Mouse (Mus musculus) kidney, postnatal 25 days (tissue): Measurements from ENCODE around the gene Ackr1.
A peak's percentile ranks its signal among the peaks of the same experiment; 100 is the strongest.

Experiments
- DNase-seq, 2 experiments: peaks; one replicate each; pipeline ENCODE4 v3.0.0; 2021; ENCODE audit warnings: mixed read lengths in 2 of 2

The Ackr1 gene

GRCm38 (mm10) chr1:173333312-173334253 is at the start of gene Ackr1:
Gene Ackr1, minus strand, starts transcription at chr1:173333750.
- no peak for DNase-seq

- DNase-seq = no peak
These were observed 47.9 kb upstream of the Ackr1 start for GRCm38 (mm10) chr1:173381436-173381835.

GRCm38 (mm10) chr1:173377380-173378112 is 44.0 kb upstream of the Ackr1 start:
- DNase-seq = peak in 1 of 2 experiments; percentile 33

GRCm38 (mm10) chr1:173374020-173374419 is 40.5 kb upstream of the Ackr1 start:
- no peak for DNase-seq

- no peak for DNase-seq
These were observed 38.0 kb upstream of the Ackr1 start for GRCm38 (mm10) chr1:173371586-173371985.

- DNase-seq = no peak
These were observed 36.9 kb upstream of the Ackr1 start for GRCm38 (mm10) chr1:173370456-173370855.

GRCm38 (mm10) chr1:173369611-173370010 is 36.1 kb upstream of the Ackr1 start:
- DNase-seq = no peak

GRCm38 (mm10) chr1:173367356-173368046 is 34.0 kb upstream of the Ackr1 start, which contains the start of gene Cadm3:
Gene Cadm3, minus strand, starts transcription at chr1:173367695.
- no peak for DNase-seq

GRCm38 (mm10) chr1:173366701-173367355 is 33.3 kb upstream of the Ackr1 start:
- DNase-seq = no peak

- no peak for DNase-seq
These were observed 32.4 kb upstream of the Ackr1 start for GRCm38 (mm10) chr1:173365970-173366409.

- DNase-seq = no peak
These were observed 30.7 kb upstream of the Ackr1 start for GRCm38 (mm10) chr1:173364125-173364800.

GRCm38 (mm10) chr1:173363436-173363835 is 29.9 kb upstream of the Ackr1 start:
- DNase-seq = no peak

GRCm38 (mm10) chr1:173361651-173362050 is 28.1 kb upstream of the Ackr1 start:
- peak; percentile 51 to 74 for DNase-seq

GRCm38 (mm10) chr1:173359590-173360290 is 26.2 kb upstream of the Ackr1 start:
- no peak for DNase-seq

- no peak for DNase-seq
These were observed 24.2 kb upstream of the Ackr1 start for GRCm38 (mm10) chr1:173357799-173358198.

- DNase-seq = no peak
These were observed 23.1 kb upstream of the Ackr1 start for GRCm38 (mm10) chr1:173356699-173357098.

GRCm38 (mm10) chr1:173355107-173355846 is 21.7 kb upstream of the Ackr1 start:
- no peak for DNase-seq

- DNase-seq = no peak
These were observed 16.9 kb upstream of the Ackr1 start, which contains the start of gene Aim2 for GRCm38 (mm10) chr1:173350372-173350957. Gene Aim2, plus strand, starts transcription at chr1:173350879.

GRCm38 (mm10) chr1:173349946-173350345 is 16.4 kb upstream of the Ackr1 start:
- peak in 1 of 2 experiments; percentile 5 for DNase-seq

- DNase-seq = no peak
These were observed 15.6 kb upstream of the Ackr1 start for GRCm38 (mm10) chr1:173349192-173349591.
